ENCODE assay signal across 28 mouse cellular contexts in genomic region chr14:93385090-93385489, GRCm38 (mm10).
DNase-seq lines count a peak whose midpoint lies in the region; ATAC-seq and TF ChIP-seq lines count a peak whose summit lies in the region.
"Had no signal": no experiment of that assay in that cellular context is flagged by ENCODE, and none has a peak within 500 bp of the region (broad histone marks: within the 10 kb centered on the region; RNA-seq: fewer than 3 reads in every experiment).

No protein-coding gene starts in this region.

- H3K27me3 ChIP-seq in forebrain, embryonic 15.5 days, result no peaks in the 10 kb centered on the region
- H3K27me3 ChIP-seq in forebrain, embryonic 10.5 days (ENCODE audit: poor library complexity, severe bottlenecking), result no peaks in the 10 kb centered on the region
- H3K27me3 ChIP-seq in lung, embryonic 14.5 days (ENCODE audit: insufficient read depth, low read length), result no peaks in the 10 kb centered on the region
- no peaks in the 10 kb centered on the region for H3K27me3 ChIP-seq in forebrain, postnatal 0 days (ENCODE audit: insufficient read depth, low read length)
- H3K27me3 ChIP-seq: embryonic facial prominence, embryonic 12.5 days; heart, embryonic 15.5 days; hindbrain, embryonic 13.5 days; liver, embryonic 12.5 days; midbrain, embryonic 15.5 days; Patski had no signal

- no peak overlapping the region for H3K4me3 ChIP-seq in forebrain, embryonic 15.5 days
- H3K4me3 ChIP-seq in forebrain, embryonic 10.5 days, result no peak overlapping the region
- no peak overlapping the region for H3K4me3 ChIP-seq in lung, embryonic 14.5 days (ENCODE audit: low read depth, low read length)
- no peak overlapping the region for H3K4me3 ChIP-seq in forebrain, postnatal 0 days (ENCODE audit: low read depth, low read length)
- H3K4me3 ChIP-seq: embryonic facial prominence, embryonic 12.5 days; heart, embryonic 10.5 days; heart, embryonic 15.5 days; hindbrain, embryonic 13.5 days; left cerebral cortex, adult 2 months; liver, embryonic 12.5 days; midbrain, embryonic 15.5 days had no signal

- ATAC-seq in forebrain, embryonic 15.5 days (replicated peaks), result peak; percentile 70; the same call in 1 of the 2 replicates
- no peak for ATAC-seq in lung, embryonic 14.5 days (ENCODE audit: insufficient read depth)
- ATAC-seq in forebrain, postnatal 0 days, result peak; percentile 66
- ATAC-seq: liver, embryonic 12.5 days; liver, postnatal 0 days; lung, postnatal 0 days; midbrain, embryonic 15.5 days; Patski had no signal

- no peaks in the 10 kb centered on the region for H3K9me3 ChIP-seq in forebrain, embryonic 15.5 days
- no peaks in the 10 kb centered on the region for H3K9me3 ChIP-seq in forebrain, embryonic 10.5 days
- H3K9me3 ChIP-seq in lung, embryonic 14.5 days (ENCODE audit: low read depth, low read length), result no peaks in the 10 kb centered on the region
- no peaks in the 10 kb centered on the region for H3K9me3 ChIP-seq in forebrain, postnatal 0 days (ENCODE audit: low read length)
- H3K9me3 ChIP-seq: embryonic facial prominence, embryonic 12.5 days; heart, embryonic 10.5 days; heart, embryonic 15.5 days; hindbrain, embryonic 13.5 days; liver, embryonic 12.5 days; midbrain, embryonic 15.5 days had no signal

- 0 out of 2 replicates have a peak overlapping the region, but pooled peaks have one; percentile 44 for H3K27ac ChIP-seq in forebrain, embryonic 15.5 days (replicated peaks)
- H3K27ac ChIP-seq in forebrain, embryonic 10.5 days, result no peak overlapping the region
- no peak overlapping the region for H3K27ac ChIP-seq in lung, embryonic 14.5 days (ENCODE audit: low read depth)
- H3K27ac ChIP-seq in forebrain, postnatal 0 days (ENCODE audit: low read depth, low read length), result no peak overlapping the region
- H3K27ac ChIP-seq: embryonic facial prominence, embryonic 12.5 days; heart, embryonic 10.5 days; heart, embryonic 15.5 days; hindbrain, embryonic 13.5 days; left cerebral cortex, adult 2 months; liver, embryonic 12.5 days; macrophage; midbrain, embryonic 15.5 days had no signal

- no peak overlapping the region for H3K9ac ChIP-seq in forebrain, embryonic 15.5 days (replicated peaks)
- H3K9ac ChIP-seq in lung, embryonic 14.5 days, result no peak overlapping the region
- H3K9ac ChIP-seq in forebrain, postnatal 0 days, result no peak overlapping the region
- H3K9ac ChIP-seq: embryonic facial prominence, embryonic 12.5 days; heart, embryonic 15.5 days; hindbrain, embryonic 13.5 days; liver, embryonic 12.5 days; liver, postnatal 0 days; midbrain, embryonic 15.5 days had no signal

- no peak for TF ChIP-seq CTCF in lung, embryonic 14.5 days (IDR thresholded peaks at IDR 0.05; ENCODE audit: low read depth)
- no peak for TF ChIP-seq CTCF in forebrain, postnatal 0 days (IDR thresholded peaks at IDR 0.05; ENCODE audit: low read depth)

- peaks cover 15% of the 10 kb centered on the region; the same call in 1 of the 2 replicates for H3K4me1 ChIP-seq in forebrain, embryonic 15.5 days
- H3K4me1 ChIP-seq in forebrain, embryonic 10.5 days, result no peaks in the 10 kb centered on the region
- no peaks in the 10 kb centered on the region for H3K4me1 ChIP-seq in lung, embryonic 14.5 days (ENCODE audit: insufficient read depth)
- H3K4me1 ChIP-seq in forebrain, postnatal 0 days (ENCODE audit: insufficient read depth), result no peaks in the 10 kb centered on the region
- H3K4me1 ChIP-seq: embryonic facial prominence, embryonic 12.5 days; heart, embryonic 10.5 days; heart, embryonic 15.5 days; liver, embryonic 12.5 days; midbrain, embryonic 15.5 days had no signal

- H3K36me3 ChIP-seq in forebrain, embryonic 15.5 days, result no peaks in the 10 kb centered on the region
- no peaks in the 10 kb centered on the region for H3K36me3 ChIP-seq in forebrain, embryonic 10.5 days (replicated peaks)
- no peaks in the 10 kb centered on the region for H3K36me3 ChIP-seq in lung, embryonic 14.5 days (ENCODE audit: insufficient read depth)
- no peaks in the 10 kb centered on the region for H3K36me3 ChIP-seq in forebrain, postnatal 0 days (ENCODE audit: insufficient read depth)
- H3K36me3 ChIP-seq: embryonic facial prominence, embryonic 12.5 days; heart, embryonic 10.5 days; heart, embryonic 15.5 days; hindbrain, embryonic 13.5 days; liver, embryonic 12.5 days; midbrain, embryonic 15.5 days had no signal

- H3K4me2 ChIP-seq in forebrain, embryonic 15.5 days (replicated peaks), result no peak overlapping the region
- no peak overlapping the region for H3K4me2 ChIP-seq in lung, embryonic 14.5 days
- no peak overlapping the region for H3K4me2 ChIP-seq in forebrain, postnatal 0 days (ENCODE audit: low read depth)
- H3K4me2 ChIP-seq: embryonic facial prominence, embryonic 12.5 days; heart, embryonic 15.5 days; hindbrain, embryonic 13.5 days; liver, embryonic 12.5 days; midbrain, embryonic 15.5 days had no signal

- 68% methylated on average over 2 of the region's 2 CpGs for WGBS in forebrain, embryonic 15.5 days
- WGBS in forebrain, embryonic 10.5 days, result 92% methylated on average over 2 of the region's 2 CpGs
- 38% methylated on average over 2 of the region's 2 CpGs for WGBS in lung, embryonic 14.5 days
- 57% methylated on average over 2 of the region's 2 CpGs for WGBS in forebrain, postnatal 0 days

- peak; percentile 82 to 87 for DNase-seq in cerebellum, postnatal 10 days
- DNase-seq in cerebellum, adult 18-20 months, result no peak
- DNase-seq in forebrain, embryonic 10.5 days (ENCODE audit: extremely low spot score, low spot score), result no peak
- peak; percentile 31 for DNase-seq in lung, embryonic 14.5 days
- DNase-seq in lung, postnatal 14 days, result no peak
- peak; percentile 64 for DNase-seq in forebrain, postnatal 0 days
- DNase-seq in ovary, postnatal 14 days (ENCODE audit: low spot score), result no peak
- DNase-seq: adrenal gland, postnatal 10 days; cerebellum, postnatal 36 days; gastrocnemius, postnatal 25 days; heart, adult 11 months; kidney, adult 11 months; kidney, postnatal 14 days; liver, postnatal 0 days; right cerebral cortex, adult 18-20 months; spleen, adult 18-20 months; thymus, postnatal 25 days had no signal

Comparison
In these comparisons a context has a peak if more than half of its experiments do, and no peak if none do; other contexts are left out.
1. DNase-seq: peak in cerebellum, postnatal 10 days (2 of 2), lung, embryonic 14.5 days (single experiment) and forebrain, postnatal 0 days (single experiment); none in cerebellum, adult 18-20 months (0 of 2), forebrain, embryonic 10.5 days (single experiment), lung, postnatal 14 days (single experiment) and ovary, postnatal 14 days (single experiment).